Mouse (Mus musculus): ENCODE data around the gene Trim23. TPM values are rescaled to one million over a fixed set of nuclear protein-coding genes. Genes with fewer than 3 reads are reported as not detected.

Trim23 gene
- total RNA-seq (2023), result 11.2 to 15.6 TPM (median 13.6 TPM) in 4 replicates

DNA sequence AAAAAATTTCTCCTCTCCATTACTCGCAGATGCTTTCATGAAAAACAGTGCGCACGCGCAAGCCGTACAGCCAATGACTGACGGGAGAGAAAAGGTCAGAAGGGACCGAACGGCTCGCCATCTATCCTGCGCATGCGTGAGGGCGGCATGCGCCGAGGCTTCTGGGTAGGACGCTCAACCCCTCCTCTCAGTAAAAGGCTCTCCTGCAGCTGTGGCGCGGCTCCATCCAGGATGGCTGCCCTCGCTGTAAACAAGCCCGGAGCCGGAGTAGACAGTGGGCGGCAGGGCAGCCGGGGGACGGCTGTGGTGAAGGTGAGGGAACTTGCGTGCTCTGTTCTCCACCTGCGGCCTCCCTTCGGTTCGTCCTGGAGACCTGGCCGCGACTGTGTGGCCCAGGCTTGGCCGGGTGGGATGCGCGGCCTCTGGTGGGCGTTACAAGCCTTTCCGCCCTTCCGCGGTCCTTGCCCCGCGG is at the start of gene Trim23:
Gene Trim23, plus strand, starts transcription at position 148 of the 472 bp plus-strand sequence.

DNA sequence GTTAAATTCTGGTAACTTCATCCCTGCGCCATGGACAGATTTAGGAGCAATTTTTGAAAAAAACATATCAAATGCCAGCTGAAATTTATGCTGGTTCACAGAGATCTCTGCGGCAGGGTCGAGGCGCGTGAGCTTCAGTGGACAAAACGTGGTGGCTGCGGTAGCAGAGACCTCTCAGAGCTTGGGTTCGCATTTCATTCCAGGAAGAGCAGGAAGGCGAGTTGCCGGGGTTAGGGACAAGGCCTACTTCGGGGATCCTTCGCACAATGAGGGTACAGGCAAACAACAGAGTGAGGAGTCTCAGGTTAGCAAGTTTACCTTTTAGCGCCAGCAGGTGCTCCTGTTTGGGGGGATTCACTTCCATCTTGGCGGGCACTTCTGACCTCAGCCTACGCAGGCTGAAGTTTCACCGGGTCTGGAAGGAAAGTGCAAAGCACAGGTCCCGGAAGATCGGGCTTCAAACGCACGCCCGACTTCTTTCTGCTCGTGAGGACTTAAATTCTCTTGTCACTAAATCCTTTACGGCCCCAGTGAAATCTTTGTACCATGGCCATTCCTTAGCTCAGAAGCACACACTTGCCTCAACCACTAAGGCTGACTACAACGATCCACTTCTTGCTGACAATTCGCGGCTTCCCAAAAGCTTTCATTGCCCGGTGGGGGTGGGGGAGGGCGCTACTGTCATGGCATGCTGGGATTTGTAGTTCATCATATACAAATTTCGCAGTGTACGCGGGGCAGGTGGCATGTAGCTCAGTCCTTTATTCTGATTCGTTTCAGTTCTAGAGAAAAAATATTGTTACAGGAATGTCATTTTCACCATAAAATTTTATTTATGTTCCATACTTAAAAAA is 574 bp upstream of the Trim23 start, which contains the start of gene Trappc13:
Gene Trappc13, minus strand, starts transcription at position 674 of the 854 bp plus-strand sequence.

DNA sequence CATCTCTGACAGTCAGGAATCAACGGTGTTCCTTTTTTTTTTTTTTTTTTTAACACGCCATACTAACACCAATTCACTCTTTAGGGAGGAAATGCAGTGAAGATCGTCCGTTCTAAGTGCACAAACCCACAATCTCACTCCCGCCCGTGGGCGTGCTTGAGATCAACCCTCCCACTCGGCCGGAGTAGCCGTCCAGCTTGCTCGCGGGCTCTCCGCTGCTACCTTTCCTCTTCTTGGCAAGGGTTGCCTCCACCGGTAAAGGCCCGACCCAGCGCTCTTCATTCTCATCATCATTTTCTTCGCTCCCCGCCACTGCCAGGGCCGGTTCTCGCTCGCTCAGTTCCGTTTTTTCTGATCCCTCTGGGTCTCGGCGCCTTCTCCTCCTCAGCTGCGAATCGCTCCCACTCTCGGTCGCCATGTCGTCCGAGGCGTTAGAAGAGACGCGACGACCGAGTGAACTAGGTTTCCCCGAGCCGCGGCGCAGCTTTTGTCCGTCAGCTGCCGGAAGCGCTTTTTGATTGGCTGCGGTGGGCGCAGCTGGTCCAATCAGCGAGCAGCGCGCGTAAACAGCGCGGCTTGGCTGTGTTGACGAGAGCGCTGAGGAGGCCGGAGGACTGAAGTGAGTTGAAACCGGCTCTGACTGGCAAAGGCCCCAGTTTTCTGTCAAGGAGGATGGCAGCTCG is 49.9 kb downstream of the Trim23 start, which contains the start of the genes Cenpk and Ppwd1:
Gene Cenpk, plus strand, starts transcription at position 228 of the 683 bp plus-strand sequence.
Gene Ppwd1, minus strand, starts transcription at position 460 of the 683 bp plus-strand sequence.

Other genes starting within 250 kb of the Trim23 start
- gene Nln, start 69.2 kb upstream of the Trim23 start, total RNA-seq (2023), result 16.9 to 24.5 TPM (median 19.2 TPM) in 4 replicates
- gene Sgtb, start 69.1 kb upstream of the Trim23 start, total RNA-seq (2023), result 0.18 to 0.22 TPM in 2 of 4 replicates, not detected in the others
- 20.9 to 27.4 TPM (median 24.5 TPM) in 4 replicates for gene Trappc13, start 328 bp upstream of the Trim23 start, total RNA-seq (2023)
- 5.0 to 8.2 TPM (median 6.8 TPM) in 4 replicates for gene Cenpk, start 49.8 kb downstream of the Trim23 start, total RNA-seq (2023)
- 33.4 to 41.3 TPM (median 38.3 TPM) in 4 replicates for gene Ppwd1, start 50.0 kb downstream of the Trim23 start, total RNA-seq (2023)
- gene Adamts6, start 109.0 kb downstream of the Trim23 start, total RNA-seq (2023), result 16.6 to 28.4 TPM (median 21.5 TPM) in 4 replicates